Mouse (Mus musculus) heart, postnatal 4 days (tissue): ENCODE results near the gene Pfdn5. TPM values are rescaled to one million over a fixed set of nuclear protein-coding genes. Genes with fewer than 3 reads are reported as not detected.

Experiments
- DNase-seq: peaks from one replicate; pipeline ENCODE4 v3.0.0; 2021
- total RNA-seq, 2 experiments: library from RNA; stranded (reverse); gene quantifications; 2 replicates each; pipeline ENCODE4 v1.2.3; 2021

The Pfdn5 gene
- total RNA-seq, 2 experiments from 2014 or later, result 334 to 351 TPM

DNA sequence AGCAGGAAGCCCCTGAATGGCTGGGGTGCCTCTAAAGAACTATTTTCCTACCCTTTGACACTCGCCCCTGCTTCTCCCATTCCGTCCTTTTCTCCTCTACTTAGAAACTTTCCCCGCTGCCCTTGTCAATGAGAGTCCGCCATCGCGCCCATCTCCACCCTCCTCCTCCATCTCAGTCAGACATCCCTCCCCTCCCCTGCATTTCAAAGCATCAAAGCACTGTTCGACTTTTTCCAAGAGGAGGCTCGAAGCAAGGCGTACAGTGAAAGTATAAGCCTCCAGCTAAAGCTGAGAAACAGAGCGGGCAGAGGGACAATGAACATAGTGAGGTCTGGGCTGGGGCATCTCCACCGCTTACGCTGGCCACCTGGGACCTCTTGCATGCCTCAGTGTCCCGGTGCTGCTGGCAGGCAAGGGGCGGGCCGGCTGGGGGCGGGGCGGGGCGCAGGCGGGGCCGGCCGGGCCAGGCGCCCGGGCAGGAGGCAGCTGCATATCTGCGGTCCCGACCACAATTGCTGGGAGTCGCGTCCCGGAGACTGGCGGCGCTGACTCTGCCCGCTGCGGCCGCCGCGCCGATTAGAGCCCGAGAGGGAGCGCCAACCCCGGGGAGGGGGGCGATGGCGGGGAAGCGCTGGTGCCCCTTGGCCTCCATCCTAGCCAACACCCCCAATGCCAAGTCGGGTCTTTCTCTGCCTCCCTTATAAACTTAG, 50.7 kb downstream of the Pfdn5 start:
- peak; percentile 67 for DNase-seq

DNA sequence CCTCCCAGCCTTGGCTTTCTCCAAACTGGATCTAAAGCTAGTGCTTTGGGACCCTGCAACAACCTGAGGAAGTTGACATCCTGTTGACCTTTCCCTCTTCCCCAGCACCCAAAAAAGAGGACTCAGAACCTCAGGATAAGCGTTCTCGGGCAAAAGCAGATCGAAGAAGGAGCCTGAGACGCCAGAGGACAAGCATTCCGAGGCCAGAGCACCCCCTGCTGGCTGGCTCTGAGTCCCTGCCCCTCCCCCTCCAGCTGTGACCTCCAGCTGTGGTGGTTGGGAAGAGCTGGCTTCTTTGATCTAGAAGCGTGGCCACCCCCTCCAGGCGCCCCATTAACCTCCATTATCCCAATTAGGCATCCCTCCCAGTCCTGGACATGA, 51.2 kb downstream of the Pfdn5 start:
- DNase-seq, result peak; percentile 95

- peak; percentile 80 for DNase-seq
These were observed 51.9 kb downstream of the Pfdn5 start for GRCm38 (mm10) chr15:102377810-102378262.

Other genes starting within 250 kb of the Pfdn5 start
- 10 to 100 TPM; 65.8 to 70.3 TPM for gene Tns2, start 225.7 kb upstream of the Pfdn5 start, total RNA-seq
- gene Spryd3, start 189.9 kb upstream of the Pfdn5 start, total RNA-seq, result 10 to 100 TPM; 19.9 to 22.6 TPM
- 10 to 100 TPM; 10.0 to 12.5 TPM for gene Igfbp6, start 181.8 kb upstream of the Pfdn5 start, total RNA-seq
- under 1 TPM; 0.11 to 0.17 TPM for gene Soat2, start 175.6 kb upstream of the Pfdn5 start, total RNA-seq
- 10 to 100 TPM; 45.3 to 49.4 TPM for gene Zfp740, start 122.9 kb upstream of the Pfdn5 start, total RNA-seq
- gene Csad, start 121.4 kb upstream of the Pfdn5 start, total RNA-seq, result 10 to 100 TPM; 26.8 to 29.9 TPM
- gene Itgb7, start 94.2 kb upstream of the Pfdn5 start, total RNA-seq, result 1 to 10 TPM in 1 of 2 experiments, under 1 TPM in 1; 0.98 to 1.0 TPM
- 10 to 100 TPM; 12.9 to 16.6 TPM for gene Rarg, start 68.6 kb upstream of the Pfdn5 start, total RNA-seq
- gene Gm9918, start 55.6 kb upstream of the Pfdn5 start, total RNA-seq, result not detected
- gene Mfsd5, start 46.7 kb upstream of the Pfdn5 start, total RNA-seq, result 10 to 100 TPM; 21.1 to 22.7 TPM
- gene Espl1, start 29.9 kb upstream of the Pfdn5 start, total RNA-seq, result 10 to 100 TPM; 23.2 to 28.2 TPM
- gene Myg1, start 5.6 kb downstream of the Pfdn5 start, total RNA-seq, result 10 to 100 TPM; 31.8 to 37.3 TPM
- 10 to 100 TPM; 29.2 to 30.0 TPM for gene Aaas, start 24.7 kb downstream of the Pfdn5 start, total RNA-seq
- gene Sp7, start 41.1 kb downstream of the Pfdn5 start, total RNA-seq, result not detected
- gene Sp1, start 80.0 kb downstream of the Pfdn5 start, total RNA-seq, result 10 to 100 TPM; 55.5 to 74.3 TPM
- gene Amhr2, start 119.3 kb downstream of the Pfdn5 start, total RNA-seq, result 1 to 10 TPM in 1 of 2 experiments, under 1 TPM in 1; 0.77 to 1.6 TPM
- 10 to 100 TPM; 26.4 to 28.0 TPM for gene Prr13, start 132.9 kb downstream of the Pfdn5 start, total RNA-seq
- 100 to 1,000 TPM; 703 to 721 TPM for gene Pcbp2, start 144.4 kb downstream of the Pfdn5 start, total RNA-seq
- 1 to 10 TPM in 1 of 2 experiments, not detected in 1; 7.3 TPM for gene Gm10337, start 177.6 kb downstream of the Pfdn5 start, total RNA-seq
- 1 to 10 TPM; 5.4 to 6.1 TPM for gene Map3k12, start 190.9 kb downstream of the Pfdn5 start, total RNA-seq
- 10 to 100 TPM; 58.6 to 58.9 TPM for gene Tarbp2, start 192.1 kb downstream of the Pfdn5 start, total RNA-seq
- 1 to 10 TPM; 2.6 to 3.0 TPM for gene Npff, start 198.8 kb downstream of the Pfdn5 start, total RNA-seq